Mouse (Mus musculus) embryonic fibroblast, embryonic 13.5 days (primary cell): ENCODE measurements around the gene Pcsk6.

ENCODE experiments used
- CTCF ChIP-seq: IDR thresholded peaks from 2 replicates; pipeline ENCODE4 v1.5.1; 2011; ENCODE audit warnings: mild to moderate bottlenecking, control low read depth, low read length, moderate library complexity, borderline replicate concordance; ENCODE audit not compliant: insufficient read depth
- POLR2A ChIP-seq: IDR thresholded peaks from 2 replicates; pipeline ENCODE4 v1.6.1; 2011; ENCODE audit warnings: low read depth, mild to moderate bottlenecking, control low read depth, low read length, moderate library complexity

GRCm38 (mm10) chr7:65962611-65963010, 101.1 kb downstream of the Pcsk6 start:
- TF ChIP-seq POLR2A (no peak), CTCF (no peak)
